In the genomic region with DNA sequence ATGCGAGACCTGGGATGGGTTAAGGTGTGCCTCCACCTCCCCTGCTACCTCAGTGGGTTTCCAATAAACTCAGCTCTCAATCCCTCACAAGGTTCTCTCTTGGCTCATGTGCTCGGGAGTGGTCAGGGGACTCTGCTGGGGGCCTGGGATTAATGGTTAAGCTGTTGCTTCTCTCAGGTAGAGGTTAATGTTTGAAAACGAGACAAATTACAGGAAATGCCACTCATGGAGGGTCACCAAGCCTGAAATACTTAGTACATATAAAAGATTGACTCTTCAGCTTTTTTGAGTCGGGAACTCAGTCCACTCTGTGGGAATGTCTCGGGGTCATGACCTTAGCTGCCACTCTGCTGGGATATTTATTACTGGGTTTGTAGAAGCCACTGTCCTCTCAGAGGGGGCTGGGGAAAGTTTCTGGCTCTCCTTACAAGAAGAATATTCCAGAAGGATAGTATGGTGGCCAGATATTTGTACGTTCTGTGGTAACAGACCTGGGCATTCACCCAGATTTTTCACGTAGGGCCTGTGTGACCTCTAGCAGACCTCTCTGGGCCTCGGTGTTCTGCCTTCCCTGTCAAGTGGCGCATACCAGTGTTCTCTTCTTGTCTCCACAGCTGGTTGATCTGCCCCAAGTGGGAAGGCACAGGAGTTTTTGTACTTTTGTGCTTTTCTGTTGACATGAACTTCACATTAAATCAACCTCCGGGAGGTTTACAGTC, we compare ENCODE assay signal across 11 mouse cellular contexts. TPM values are rescaled to one million over a fixed set of nuclear protein-coding genes. Genes with fewer than 3 reads are reported as not detected.
DNase-seq lines count a peak whose midpoint lies in the region; ATAC-seq and TF ChIP-seq lines count a peak whose summit lies in the region.
"Had no signal": no experiment of that assay in that cellular context is flagged by ENCODE, and none has a peak within 500 bp of the region (broad histone marks: within the 10 kb centered on the region; RNA-seq: fewer than 3 reads in every experiment).

No protein-coding gene starts in this region.

- peaks cover 23% of the 10 kb centered on the region for H3K4me1 ChIP-seq in heart, embryonic 12.5 days (replicated peaks)
- no peaks in the 10 kb centered on the region for H3K4me1 ChIP-seq in heart, adult 2 months (ENCODE audit: control insufficient read depth, insufficient read depth, low read length)
- H3K4me1 ChIP-seq in liver, postnatal 0 days (ENCODE audit: insufficient read depth), result 0 out of 2 replicates have a peak, but pooled peaks cover 4% of the 10 kb centered on the region
- H3K4me1 ChIP-seq: neural tube, embryonic 15.5 days had no signal

- H3K9me3 ChIP-seq in heart, embryonic 12.5 days (replicated peaks), result no peaks in the 10 kb centered on the region
- H3K9me3 ChIP-seq in liver, postnatal 0 days (ENCODE audit: low read length), result no peaks in the 10 kb centered on the region
- H3K9me3 ChIP-seq: limb, embryonic 12.5 days; neural tube, embryonic 15.5 days had no signal

- ATAC-seq in heart, embryonic 12.5 days (ENCODE audit: insufficient number of reproducible peaks, low FRiP score), result no peak
- ATAC-seq in liver, postnatal 0 days, result peak; percentile 52
- ATAC-seq: CD4-positive, CD25-positive, alpha-beta regulatory T cell, adult 4 months had no signal

- H3K79me2 ChIP-seq in heart, adult 2 months (replicated peaks; ENCODE audit: control insufficient read depth, insufficient read depth, low read length), result no peaks in the 10 kb centered on the region

- no peak overlapping the region for H3K9ac ChIP-seq in heart, embryonic 12.5 days
- H3K9ac ChIP-seq in heart, adult 2 months (ENCODE audit: low read depth, low read length), result no peak overlapping the region
- H3K9ac ChIP-seq in liver, postnatal 0 days (replicated peaks), result no peak overlapping the region
- H3K9ac ChIP-seq: limb, embryonic 12.5 days; neural tube, embryonic 15.5 days had no signal

- DNase-seq in heart, adult 2 months, result no peak
- peak; percentile 22 for DNase-seq in embryo, embryonic 9.5 days (ENCODE audit: extremely low spot score)
- DNase-seq in kidney, adult 9 months, result peak; percentile 93
- no peak for DNase-seq in liver, postnatal 0 days
- no peak for DNase-seq in cerebellum, adult 8-10 months
- no peak for DNase-seq in spleen, postnatal 36 days (ENCODE audit: low spot score in 2 of 2)
- DNase-seq: lung, postnatal 4 days had no signal

- no peak overlapping the region for H3K4me3 ChIP-seq in heart, embryonic 12.5 days
- no peak overlapping the region for H3K4me3 ChIP-seq in heart, adult 2 months
- no peak overlapping the region for H3K4me3 ChIP-seq in liver, postnatal 0 days (ENCODE audit: low read depth, low read length)
- H3K4me3 ChIP-seq: limb, embryonic 12.5 days; neural tube, embryonic 15.5 days had no signal

- no peaks in the 10 kb centered on the region for H3K27me3 ChIP-seq in heart, embryonic 12.5 days (replicated peaks)
- no peaks in the 10 kb centered on the region for H3K27me3 ChIP-seq in heart, adult 2 months (ENCODE audit: control insufficient read depth, insufficient read depth, low read length)
- H3K27me3 ChIP-seq in liver, postnatal 0 days (ENCODE audit: insufficient read depth, low read length), result no peaks in the 10 kb centered on the region
- H3K27me3 ChIP-seq: limb, embryonic 12.5 days; neural tube, embryonic 15.5 days had no signal

- H3K27ac ChIP-seq in heart, embryonic 12.5 days (ENCODE audit: poor library complexity, severe bottlenecking), result peak overlapping the region; percentile 31
- H3K27ac ChIP-seq in heart, adult 2 months, result no peak overlapping the region
- peak overlapping the region; percentile 67; the same call in 1 of the 2 replicates for H3K27ac ChIP-seq in liver, postnatal 0 days (ENCODE audit: low read depth)
- H3K27ac ChIP-seq: limb, embryonic 12.5 days; neural tube, embryonic 15.5 days had no signal

- no peak for TF ChIP-seq EP300 in heart, adult 2 months (IDR thresholded peaks at IDR 0.05; ENCODE audit: insufficient read depth, low read depth, low read length)
- TF ChIP-seq EP300 in liver, postnatal 0 days (IDR thresholded peaks at IDR 0.05; ENCODE audit: low read depth), result no peak

- TF ChIP-seq CTCF in heart, adult 2 months (IDR thresholded peaks at IDR 0.05), result no peak
- TF ChIP-seq CTCF in liver, postnatal 0 days (IDR thresholded peaks at IDR 0.05; ENCODE audit: low read depth), result no peak

- H3K36me3 ChIP-seq in heart, embryonic 12.5 days, result no peaks in the 10 kb centered on the region
- no peaks in the 10 kb centered on the region for H3K36me3 ChIP-seq in heart, adult 2 months (ENCODE audit: control insufficient read depth, insufficient read depth, low read length)
- no peaks in the 10 kb centered on the region for H3K36me3 ChIP-seq in liver, postnatal 0 days (replicated peaks; ENCODE audit: insufficient read depth, low read length)
- H3K36me3 ChIP-seq: limb, embryonic 12.5 days; neural tube, embryonic 15.5 days had no signal

- WGBS in heart, embryonic 12.5 days, result 50% methylated on average over 10 of the region's 10 CpGs
- 56% methylated on average over 10 of the region's 10 CpGs for WGBS in heart, adult 2 months
- WGBS in liver, postnatal 0 days (ENCODE audit: insufficient replicate concordance), result 58% methylated on average over 10 of the region's 10 CpGs

- intact Hi-C loops in heart, adult 2 months (cut with DNase I), result no loop called here

- no peak overlapping the region for H3K4me2 ChIP-seq in heart, embryonic 12.5 days
- no peak overlapping the region for H3K4me2 ChIP-seq in liver, postnatal 0 days (ENCODE audit: low read depth, low read length)
- H3K4me2 ChIP-seq: limb, embryonic 12.5 days; neural tube, embryonic 15.5 days had no signal

- TF ChIP-seq POLR2A in heart, adult 2 months (IDR thresholded peaks at IDR 0.05; ENCODE audit: insufficient read depth, low read depth, low read length), result no peak

RNA-seq across cellular contexts. Expression of gene Sctr, which starts 17.8 kb away (rescaled TPM):
- 0.09 and 0.17 TPM in 2 replicates for polyA plus RNA-seq in heart, embryonic 12.5 days (2016; fragmentation: Nextera tagmentation; extraction: Ambion mirVana)
- total RNA-seq in heart, adult 2 months (2021), result under 1 TPM in 1 of 2 experiments, not detected in 1; 0.16 TPM
- polyA plus RNA-seq in heart, adult 2 months (2012; rRNA removed), result 0.26 and 0.84 TPM in 2 replicates
- polyA plus RNA-seq in liver, postnatal 0 days (2015; fragmentation: Nextera tagmentation; extraction: Ambion mirVana), result 0.05 and 0.13 TPM in 2 replicates
- polyA plus RNA-seq: limb, embryonic 12.5 days had no signal

RNA-seq across cellular contexts. Expression of gene Cfap221, which starts 27.5 kb away (rescaled TPM):
- polyA plus RNA-seq in heart, embryonic 12.5 days (2016; fragmentation: Nextera tagmentation; extraction: Ambion mirVana), result not detected in 2 replicates
- total RNA-seq in heart, adult 2 months (2021), result not detected
- polyA plus RNA-seq in heart, adult 2 months (2012; rRNA removed), result 0.25 TPM in 1 of 2 replicates, not detected in the other
- not detected in 2 replicates for polyA plus RNA-seq in liver, postnatal 0 days (2015; fragmentation: Nextera tagmentation; extraction: Ambion mirVana)
- polyA plus RNA-seq: CD4-positive, CD25-positive, alpha-beta regulatory T cell, adult 4 months had no signal

RNA-seq across cellular contexts. Expression of gene Tmem37, which starts 49.4 kb away (rescaled TPM):
- 14.3 and 15.0 TPM in 2 replicates for polyA plus RNA-seq in heart, embryonic 12.5 days (2016; fragmentation: Nextera tagmentation; extraction: Ambion mirVana)
- total RNA-seq in heart, adult 2 months (2021), result 1 to 10 TPM; 5.6 to 7.5 TPM
- polyA plus RNA-seq in heart, adult 2 months (2012; rRNA removed), result 9.0 and 29.3 TPM in 2 replicates
- polyA plus RNA-seq in liver, postnatal 0 days (2015; fragmentation: Nextera tagmentation; extraction: Ambion mirVana), result 194 and 201 TPM in 2 replicates

Comparison
In these comparisons a context has a peak if more than half of its experiments do, and no peak if none do; other contexts are left out.
1. DNase-seq: peak in embryo, embryonic 9.5 days (single experiment) and kidney, adult 9 months (single experiment); none in heart, adult 2 months (0 of 2), liver, postnatal 0 days (single experiment), cerebellum, adult 8-10 months (single experiment) and spleen, postnatal 36 days (0 of 2).